Mouse (Mus musculus) Muller cell, postnatal 12 days (primary cell): ENCODE measurements around the gene Bzw1.
"Not testable (repeated sequence)": the region's sequence is repeated elsewhere in the genome, so short reads cannot be mapped to it uniquely, and the experiment has no call there.

Experiments
- DNase-seq: peaks from one replicate; pipeline ENCODE4 v3.0.0-alpha.2; 2015; ENCODE audit errors: inconsistent ontology term

The Bzw1 gene

GRCm38 (mm10) chr1:58392652-58393283 lies at the start of gene Bzw1:
TSS of gene Bzw1 (plus strand) at chr1:58392898.
- peak; percentile 98 for DNase-seq

- no peak for DNase-seq
Measured at GRCm38 (mm10) chr1:58343861-58344260, 48.8 kb upstream of the Bzw1 start.

GRCm38 (mm10) chr1:58344570-58344969 lies 48.1 kb upstream of the Bzw1 start:
- no peak for DNase-seq

GRCm38 (mm10) chr1:58346159-58346558 lies 46.5 kb upstream of the Bzw1 start:
- no peak for DNase-seq

GRCm38 (mm10) chr1:58348712-58349111 lies 44.0 kb upstream of the Bzw1 start:
- DNase-seq, result no peak

- peak; percentile 76 for DNase-seq
Measured at GRCm38 (mm10) chr1:58353238-58353893, 39.3 kb upstream of the Bzw1 start.

- peak; percentile 91 for DNase-seq
Measured at GRCm38 (mm10) chr1:58358958-58359901, 33.5 kb upstream of the Bzw1 start.

- DNase-seq, result no peak
Measured at GRCm38 (mm10) chr1:58362296-58362695, 30.4 kb upstream of the Bzw1 start.

- no peak for DNase-seq
Measured at GRCm38 (mm10) chr1:58364551-58364950, 28.1 kb upstream of the Bzw1 start.

GRCm38 (mm10) chr1:58365829-58366228 lies 26.9 kb upstream of the Bzw1 start:
- DNase-seq, result no peak

DNA sequence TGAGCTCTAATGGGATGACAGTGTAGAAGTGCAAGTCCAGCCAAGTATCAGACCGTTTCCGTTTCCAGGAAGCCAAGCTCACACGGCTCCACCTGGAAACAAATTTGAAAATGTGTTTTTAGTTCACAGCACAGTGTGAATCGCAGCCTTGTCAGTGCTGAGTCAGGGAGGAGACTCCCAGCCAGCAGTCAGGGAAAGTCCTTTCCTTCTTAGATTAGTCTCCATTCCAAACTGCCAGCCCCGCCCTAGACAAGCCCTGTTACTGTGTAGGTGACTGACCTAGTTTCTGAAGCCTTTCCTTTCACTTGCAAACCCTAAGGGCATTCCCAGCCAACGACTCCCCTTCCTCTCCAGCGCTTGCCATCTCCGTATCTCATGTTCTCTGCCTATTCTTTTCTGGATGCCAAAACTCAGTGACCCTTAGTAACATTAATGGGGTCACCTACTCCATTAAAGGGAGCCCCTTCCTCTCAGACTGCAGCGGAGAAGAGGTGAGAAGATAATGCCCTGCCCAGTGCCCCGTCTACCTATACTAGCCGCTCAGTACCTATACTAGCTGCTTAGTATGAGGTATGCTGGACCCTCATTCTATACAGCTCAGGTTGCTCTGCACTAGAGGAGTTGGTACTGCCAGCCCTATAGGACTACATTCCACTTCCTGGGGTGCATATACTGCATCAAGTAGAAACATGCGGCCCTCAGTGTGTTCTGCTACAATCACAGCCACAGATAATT lies 25.8 kb upstream of the Bzw1 start:
- DNase-seq, result peak; percentile 35

DNA sequence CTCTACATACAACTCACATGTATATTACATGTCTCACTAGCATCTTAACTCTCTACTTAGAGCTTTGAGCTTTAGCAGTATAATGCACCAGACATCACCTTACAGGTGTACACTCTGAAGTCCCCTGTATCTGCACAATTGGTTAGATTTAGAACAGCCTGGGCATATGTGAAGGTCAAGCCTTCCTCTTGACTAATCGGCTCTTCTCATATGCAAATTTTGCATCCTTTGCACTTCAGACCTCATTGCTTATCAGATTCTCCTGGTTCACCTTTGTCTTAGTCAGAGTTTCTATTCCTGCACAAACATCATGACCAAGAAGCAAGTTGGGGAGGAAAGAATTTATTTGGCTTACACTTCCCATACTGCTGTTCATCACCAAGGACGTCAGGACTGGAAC lies 23.0 kb upstream of the Bzw1 start:
- no peak for DNase-seq

GRCm38 (mm10) chr1:58374266-58374665 lies 18.4 kb upstream of the Bzw1 start:
- DNase-seq, result not testable (repeated sequence)

DNA sequence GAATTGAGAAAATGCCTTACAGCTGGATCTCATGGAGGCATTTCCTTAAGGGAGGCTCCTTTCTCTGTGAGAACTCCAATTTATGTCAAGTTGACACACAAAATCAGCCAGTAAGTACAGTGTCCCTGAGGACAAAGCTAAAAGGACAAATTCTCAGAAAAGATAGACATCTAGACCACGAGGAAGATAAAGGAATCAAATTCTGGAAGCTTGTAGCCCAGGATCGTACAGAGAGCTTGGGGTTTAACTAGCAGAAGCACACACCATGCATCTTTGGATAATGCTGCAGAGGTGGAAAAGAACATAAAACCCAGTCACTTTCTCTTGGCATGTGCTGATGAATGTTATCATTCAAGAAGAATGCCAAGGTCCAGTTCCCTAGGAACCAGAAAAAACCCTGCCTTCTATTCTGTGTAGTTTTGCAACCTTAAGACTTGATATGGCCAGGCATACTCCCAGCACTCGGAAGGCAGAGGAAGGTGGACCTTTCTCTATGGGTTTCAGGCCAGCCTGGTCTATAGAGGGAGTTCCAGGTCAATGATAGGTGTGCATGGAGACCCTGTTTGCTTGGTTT lies 17.0 kb upstream of the Bzw1 start:
- no peak for DNase-seq

DNA sequence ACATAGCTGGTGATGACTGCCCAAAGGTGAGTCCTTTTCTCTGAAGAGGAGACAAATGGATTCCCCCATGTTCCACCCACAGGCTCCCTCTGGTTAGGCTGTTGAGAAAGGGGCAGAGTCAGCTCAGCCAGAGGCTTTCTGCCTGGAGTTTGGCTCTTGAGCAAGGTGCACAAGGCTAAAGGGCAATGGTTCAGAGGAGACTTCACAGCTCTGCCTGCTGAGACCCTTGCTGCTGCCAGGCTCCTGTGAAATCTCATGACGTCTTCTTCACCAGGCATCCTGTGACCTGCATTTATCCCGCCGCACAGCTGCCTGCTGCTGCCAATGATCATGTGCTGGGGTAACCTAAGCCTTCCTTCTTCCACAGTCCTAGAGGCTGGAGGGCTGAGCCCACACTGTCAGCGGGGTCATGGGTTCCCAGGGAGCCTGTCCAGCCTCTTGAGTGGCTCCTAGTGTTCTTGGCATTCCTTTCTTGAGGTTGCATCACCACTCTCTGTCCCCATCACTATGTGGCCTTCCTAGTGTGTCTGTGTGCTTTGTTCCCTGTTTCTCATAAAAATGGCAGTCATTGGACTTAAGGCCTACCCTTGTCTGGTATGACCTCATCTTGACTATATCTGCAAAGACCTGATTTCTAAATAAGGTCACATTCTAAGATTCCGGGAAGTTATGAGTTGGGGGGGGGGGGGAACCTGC lies 10.0 kb upstream of the Bzw1 start:
- no peak for DNase-seq

GRCm38 (mm10) chr1:58391421-58392267 lies 1.1 kb upstream of the Bzw1 start:
- no peak for DNase-seq

- no peak for DNase-seq
Measured at GRCm38 (mm10) chr1:58392268-58392651, 438 bp upstream of the Bzw1 start.

DNA sequence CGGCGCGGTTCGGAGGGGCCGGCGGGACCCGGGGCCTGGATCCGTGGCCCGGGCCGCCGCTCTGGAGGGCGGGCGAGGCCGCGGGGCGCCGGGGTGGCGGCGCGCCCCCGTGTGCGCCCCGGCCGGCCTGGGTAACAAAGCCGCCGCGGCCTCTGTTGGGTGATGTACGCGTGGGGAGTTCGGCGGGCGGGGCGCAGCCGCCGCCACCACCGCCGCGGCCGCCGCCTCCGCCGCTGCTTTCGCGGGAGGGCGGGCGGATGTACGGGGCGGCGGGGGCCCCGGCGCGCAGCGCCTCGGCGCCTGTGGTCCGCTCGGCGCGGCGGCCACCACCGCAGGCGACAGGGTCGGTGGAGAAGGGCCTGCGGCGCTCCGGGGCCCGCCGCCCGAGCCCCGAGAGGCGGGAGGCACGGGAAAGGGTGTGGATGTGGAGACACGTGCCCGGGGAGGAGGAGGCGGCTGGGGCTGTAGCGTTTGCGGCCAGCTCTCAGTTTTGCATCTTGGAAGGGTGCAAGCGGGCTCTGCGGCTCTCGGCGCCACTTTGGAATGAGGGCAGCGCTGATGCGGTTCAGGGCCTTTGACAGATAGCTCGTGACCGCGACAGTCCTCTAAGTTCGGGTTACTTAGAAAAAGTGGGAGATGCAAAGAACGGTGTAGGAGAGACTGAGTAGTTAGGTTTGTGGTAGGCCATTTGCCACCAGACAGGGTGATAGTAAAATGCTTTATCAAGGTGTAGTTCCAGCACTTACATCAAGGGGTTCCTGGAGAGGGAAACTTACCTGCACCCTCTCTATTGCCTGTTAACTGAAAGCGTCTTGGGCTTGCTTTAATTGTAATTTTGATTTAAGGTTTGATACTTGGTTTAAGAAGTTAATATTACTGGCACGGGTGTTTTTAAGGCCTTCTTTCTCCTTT lies 842 bp downstream of the Bzw1 start:
- peak; percentile 56 for DNase-seq

DNA sequence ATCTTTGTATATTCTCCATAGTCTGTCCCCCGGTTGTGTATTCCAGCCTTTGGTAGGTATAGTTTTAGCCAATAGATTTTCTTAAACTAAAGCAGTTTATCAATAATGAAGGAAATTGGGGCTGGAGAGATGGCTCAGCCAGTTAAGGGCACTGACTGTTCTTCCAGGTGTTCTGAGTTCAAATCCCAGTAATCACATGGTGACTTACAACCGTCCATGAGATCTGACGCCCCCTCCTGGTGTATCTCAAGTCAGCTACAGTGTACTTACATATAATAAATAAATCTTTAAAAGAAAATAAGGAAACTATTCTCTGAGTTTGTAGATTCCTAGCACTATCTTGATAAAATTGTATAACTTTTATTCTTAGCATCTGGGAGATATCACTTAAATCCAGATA lies 2.6 kb downstream of the Bzw1 start:
- DNase-seq, result no peak
